Mouse (Mus musculus): ENCODE data around the gene Nav1.

DNA sequence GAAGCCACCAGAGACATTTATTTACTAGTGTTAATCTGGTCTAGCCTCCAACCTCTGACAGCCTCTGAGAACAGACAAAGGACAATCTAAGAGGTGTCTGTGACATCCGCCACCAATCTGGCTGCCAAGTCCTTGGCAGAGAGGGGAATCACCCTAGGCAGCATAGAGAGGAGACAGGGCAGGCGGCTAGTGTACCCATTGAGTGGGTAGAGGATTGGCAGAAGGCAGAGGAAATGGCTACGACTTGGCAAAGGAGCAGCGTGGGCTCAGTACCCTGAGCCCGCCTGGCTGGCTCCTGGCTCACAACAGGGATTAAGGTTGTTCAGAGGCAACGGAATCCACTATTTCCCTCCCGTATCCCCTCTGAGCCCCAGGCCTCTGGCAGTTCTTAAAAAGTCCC is 12.0 kb upstream of the Nav1 start:
- TF ChIP-seq POLR2A (IDR thresholded peaks at IDR 0.05; ENCODE audit: extremely low read depth, insufficient read depth, low read length) (no peak), CTCF (IDR thresholded peaks at IDR 0.05; ENCODE audit: low read depth, low read length) (no peak)

All from liver, adult 2 months (tissue).